Mouse (Mus musculus): ENCODE data around the gene Adamtsl3. TPM values are rescaled to one million over a fixed set of nuclear protein-coding genes. Genes with fewer than 3 reads are reported as not detected.

Gene Adamtsl3
- total RNA-seq, 2 experiments from 2014 or later: 6.0 to 6.4 TPM

GRCm38 (mm10) chr7:82502511-82502910, 167.0 kb downstream of the Adamtsl3 start:
- peak; percentile 13 to 21 for DNase-seq

GRCm38 (mm10) chr7:82504101-82504500, 168.6 kb downstream of the Adamtsl3 start:
- peak; percentile 33 to 73 for DNase-seq

DNA sequence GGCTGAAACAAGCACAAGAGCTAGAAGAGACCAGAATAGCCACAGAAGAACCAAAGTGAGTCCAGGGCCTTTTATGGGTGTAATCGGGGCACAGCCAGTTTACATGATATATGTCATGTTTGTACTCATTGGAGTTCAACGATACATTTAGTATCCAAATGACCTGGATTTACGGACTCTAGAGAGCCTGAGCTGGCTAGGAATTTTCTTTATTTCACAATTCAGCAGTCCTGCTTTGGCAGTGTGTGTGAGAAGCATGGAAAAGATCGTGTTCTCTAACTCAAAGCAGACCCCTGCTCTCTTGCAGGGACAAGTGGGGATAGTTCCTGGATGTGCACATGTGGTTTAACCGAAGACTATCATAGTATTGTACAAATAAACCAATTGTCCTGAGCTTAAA, 195.1 kb downstream of the Adamtsl3 start:
- DNase-seq: peak in 1 of 2 experiments; percentile 18

DNA sequence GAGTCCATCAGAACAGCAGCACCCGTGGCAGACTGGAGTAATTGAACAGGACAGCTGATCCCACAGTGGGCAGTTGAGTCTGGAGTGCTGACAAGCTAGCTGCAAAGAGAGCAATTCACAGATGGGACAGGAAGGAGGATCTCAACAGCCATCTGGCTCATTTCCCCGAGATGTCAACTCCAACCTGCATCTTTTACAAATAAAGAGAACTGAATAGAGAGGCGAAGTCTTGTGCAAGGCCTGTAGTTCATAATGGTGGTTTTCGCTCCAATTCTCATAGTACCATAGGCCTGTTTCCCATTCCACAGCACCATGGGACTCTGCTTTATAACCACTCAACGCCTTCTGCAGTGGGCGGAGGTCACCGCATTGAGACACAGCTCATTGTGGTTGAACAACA, 195.9 kb downstream of the Adamtsl3 start:
- peak; percentile 10 to 20 for DNase-seq

- DNase-seq: no peak
Measured at GRCm38 (mm10) chr7:82533188-82533587, 197.7 kb downstream of the Adamtsl3 start.

- DNase-seq: peak; percentile 18 to 23
Measured at GRCm38 (mm10) chr7:82533747-82534504, 198.4 kb downstream of the Adamtsl3 start.

DNA sequence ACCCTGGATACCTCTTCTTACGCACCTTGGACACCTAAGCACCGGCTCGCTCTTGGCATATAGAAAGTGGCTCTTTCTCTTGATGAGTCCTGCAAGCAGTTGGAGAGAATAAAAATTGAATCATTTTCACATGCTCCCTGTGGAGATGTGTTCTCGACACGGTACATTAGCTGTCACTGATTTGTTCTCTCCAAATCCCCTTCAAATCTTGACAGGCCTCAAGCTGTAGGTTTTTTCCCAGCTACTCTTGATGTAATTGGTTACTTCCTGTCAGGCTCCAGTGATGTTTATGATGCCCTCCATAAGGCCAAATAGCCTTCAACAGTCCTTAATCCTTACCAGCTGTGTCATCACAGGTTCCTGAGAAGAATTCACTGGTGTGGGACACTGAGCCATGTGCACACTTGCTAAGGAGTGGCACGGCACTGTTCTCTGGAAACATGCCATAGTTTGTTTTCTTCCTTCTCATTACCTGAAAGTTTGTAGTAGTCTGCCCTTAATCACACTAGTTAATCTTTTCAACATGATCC, 209.0 kb downstream of the Adamtsl3 start:
- DNase-seq: no peak

DNA sequence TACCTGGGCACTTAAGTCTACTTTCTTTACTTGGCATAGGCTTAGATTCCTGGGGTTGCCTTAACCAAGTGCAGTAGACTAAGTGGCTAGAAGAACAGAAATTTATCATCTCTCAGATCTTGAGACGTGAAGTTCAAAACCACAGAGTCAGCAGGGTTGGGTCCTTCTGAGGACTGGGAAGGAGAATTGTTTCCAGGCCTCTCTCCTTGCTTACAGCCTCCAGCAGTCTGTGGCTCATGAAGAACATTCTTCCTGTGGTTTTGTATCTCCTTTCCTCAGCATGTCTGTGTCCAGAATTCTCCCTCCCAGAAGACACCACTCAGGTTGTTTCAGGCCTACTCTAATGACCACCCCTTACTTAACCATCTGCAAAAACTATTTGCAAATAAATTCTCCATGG, 216.5 kb downstream of the Adamtsl3 start:
- no peak for DNase-seq

DNA sequence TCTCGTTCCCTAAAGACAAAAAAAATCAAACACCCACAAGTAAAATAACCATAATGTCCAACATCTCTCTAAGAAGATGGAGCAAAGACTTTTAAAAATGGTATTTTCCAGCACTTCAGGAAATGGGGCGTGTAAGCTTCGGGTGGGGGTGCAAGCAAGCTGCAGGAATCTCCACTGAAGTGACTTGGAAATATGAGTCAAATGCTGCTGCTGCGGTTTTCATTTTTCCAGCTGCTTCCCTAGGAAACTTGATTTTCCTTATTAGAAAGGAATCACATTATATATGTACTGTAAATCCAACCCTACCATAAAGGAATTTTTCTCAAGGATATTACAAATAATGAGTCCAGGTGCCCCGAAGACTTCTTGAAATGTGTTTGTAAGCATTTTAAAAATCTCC, 220.3 kb downstream of the Adamtsl3 start:
- DNase-seq: no peak

DNA sequence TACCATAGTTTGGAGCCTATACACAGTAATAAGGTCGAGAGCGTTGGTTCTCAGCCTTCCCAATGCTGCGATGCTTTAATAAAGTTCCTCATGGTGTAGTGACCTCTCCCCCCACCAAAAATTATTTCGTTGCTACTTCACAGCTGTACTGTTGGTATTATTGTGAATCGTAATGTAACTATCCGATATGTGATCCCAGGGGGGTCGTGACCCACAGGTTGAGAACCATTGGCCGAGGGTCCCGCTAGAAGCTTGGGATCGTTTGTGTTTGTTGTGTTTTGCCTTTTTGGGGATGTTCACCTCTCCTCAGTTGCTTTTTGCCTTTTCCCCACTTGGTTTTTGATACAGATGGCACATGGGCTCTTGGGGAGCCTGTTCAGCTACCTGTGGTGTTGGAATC, 220.9 kb downstream of the Adamtsl3 start:
- no peak for DNase-seq

DNA sequence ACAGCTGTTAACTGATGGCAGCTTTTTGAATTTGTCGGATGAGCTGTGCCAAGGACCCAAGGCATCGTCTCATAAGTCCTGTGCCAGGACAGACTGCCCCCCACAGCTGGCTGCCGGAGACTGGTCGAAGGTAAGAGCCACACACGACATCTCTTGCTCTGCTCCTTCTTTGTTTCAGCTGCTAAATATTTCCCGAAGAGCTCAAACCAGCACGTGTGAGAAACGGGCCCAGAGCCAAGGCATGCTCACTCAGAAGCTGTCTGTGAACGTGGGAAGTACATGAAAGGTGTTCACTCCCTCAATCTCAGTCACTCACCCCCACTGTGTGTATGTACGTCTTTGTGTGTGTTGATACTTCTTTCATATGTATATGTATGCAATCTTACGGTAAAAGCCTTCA, 221.6 kb downstream of the Adamtsl3 start:
- DNase-seq: no peak

DNA sequence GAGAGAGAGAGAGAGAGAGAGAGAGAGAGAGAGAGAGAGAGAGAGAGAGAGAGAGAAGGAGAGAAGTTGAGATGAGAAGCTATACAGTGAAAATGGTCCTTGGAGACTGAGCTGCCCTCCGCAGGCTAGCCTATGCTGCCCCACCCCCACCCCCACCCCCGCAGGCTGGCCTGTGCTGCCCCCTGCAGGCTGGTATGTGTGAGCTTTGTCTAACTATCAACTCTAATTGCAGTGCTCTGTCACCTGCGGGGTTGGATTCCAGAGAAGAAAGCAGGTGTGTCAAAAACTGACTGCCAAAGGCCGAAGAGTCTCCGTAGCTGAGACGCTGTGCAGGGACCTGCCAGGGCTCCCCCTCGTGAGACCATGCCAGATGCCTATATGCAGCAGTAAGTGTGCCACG, 231.2 kb downstream of the Adamtsl3 start:
- DNase-seq: peak in 1 of 2 experiments; percentile 5

GRCm38 (mm10) chr7:82567811-82568210, 232.3 kb downstream of the Adamtsl3 start:
- DNase-seq: no peak

DNA sequence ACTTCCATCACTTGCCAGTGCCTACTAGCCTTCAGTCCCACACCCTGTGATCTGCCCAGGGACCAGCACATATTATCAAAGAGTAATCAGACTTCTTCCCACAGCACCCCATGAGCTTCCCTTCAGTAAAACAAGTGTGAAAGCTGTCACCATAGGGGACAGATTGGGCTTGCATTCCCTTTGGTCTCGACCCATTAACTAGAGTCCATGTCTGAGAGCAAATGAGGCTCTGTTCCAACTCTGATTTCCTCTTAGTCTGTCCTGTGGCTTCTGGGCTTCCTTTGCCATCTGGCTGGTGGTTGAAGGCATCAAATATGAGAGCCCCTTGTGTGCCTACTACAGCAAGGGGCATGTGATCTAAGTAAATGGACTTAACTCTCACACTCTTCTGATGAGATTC, 237.5 kb downstream of the Adamtsl3 start:
- DNase-seq: no peak

- DNase-seq: no peak
Measured at GRCm38 (mm10) chr7:82580007-82580406, 244.5 kb downstream of the Adamtsl3 start.

- DNase-seq: no peak
Measured at GRCm38 (mm10) chr7:82581802-82582201, 246.3 kb downstream of the Adamtsl3 start.

- no peak for DNase-seq
Measured at GRCm38 (mm10) chr7:82582534-82582933, 247.0 kb downstream of the Adamtsl3 start.

DNA sequence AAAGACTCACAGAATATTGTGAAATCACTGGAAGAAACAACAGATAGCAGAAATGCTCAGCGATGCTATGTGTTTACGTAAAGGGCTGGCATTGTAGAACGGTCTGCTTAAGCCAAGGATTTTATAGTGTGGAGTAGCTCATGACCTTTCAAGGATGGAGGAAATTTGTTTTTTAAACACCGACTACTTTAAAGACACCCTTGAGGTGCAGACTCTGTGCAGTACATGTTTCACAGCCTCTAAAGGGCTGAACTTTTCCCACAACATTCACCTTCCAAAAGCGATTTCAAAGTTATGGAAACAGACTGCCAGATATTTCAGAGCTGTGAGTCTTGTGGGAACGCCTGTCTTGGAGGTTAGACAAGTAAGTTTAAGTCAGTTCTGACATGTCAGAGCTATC, 255.4 kb downstream of the Adamtsl3 start:
- no peak for DNase-seq

DNA sequence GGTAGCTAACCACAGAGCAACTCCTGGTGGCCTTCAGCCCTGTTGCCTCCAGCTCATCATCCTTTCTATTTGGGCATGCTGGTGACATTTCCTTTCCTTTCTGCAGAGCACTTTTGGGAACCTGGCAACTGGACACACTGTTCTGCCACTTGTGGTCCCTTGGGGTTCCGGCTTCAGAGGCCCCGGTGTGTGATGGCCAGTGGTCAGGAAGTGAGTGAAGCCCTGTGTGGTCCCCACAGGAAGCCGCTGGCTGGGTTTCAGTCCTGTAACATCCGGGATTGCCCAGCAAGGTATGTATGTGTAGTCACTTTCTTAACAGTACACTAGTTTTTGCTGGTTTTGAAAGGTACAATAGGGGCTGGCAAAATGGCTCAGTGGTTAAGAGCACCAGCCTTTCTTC, 266.5 kb downstream of the Adamtsl3 start:
- DNase-seq: no peak

DNA sequence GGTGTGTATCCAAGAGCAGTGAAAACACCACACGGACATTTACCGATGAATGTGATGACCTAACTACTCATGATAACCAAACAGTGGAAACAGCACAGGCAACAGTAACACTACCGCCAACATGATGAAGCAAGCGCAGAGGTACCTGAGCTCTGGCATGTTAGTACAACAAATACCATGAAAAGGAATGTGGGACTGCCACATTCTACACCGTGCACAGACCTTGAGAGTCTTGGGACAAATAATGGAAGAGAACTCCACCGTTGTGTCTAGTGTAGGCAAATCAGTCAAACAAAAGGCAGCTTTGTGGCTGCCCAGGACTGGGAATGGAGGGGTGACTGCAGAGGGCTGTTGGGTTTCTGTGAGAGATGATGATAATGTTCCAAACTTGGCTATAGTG, 269.9 kb downstream of the Adamtsl3 start:
- DNase-seq: no peak

DNA sequence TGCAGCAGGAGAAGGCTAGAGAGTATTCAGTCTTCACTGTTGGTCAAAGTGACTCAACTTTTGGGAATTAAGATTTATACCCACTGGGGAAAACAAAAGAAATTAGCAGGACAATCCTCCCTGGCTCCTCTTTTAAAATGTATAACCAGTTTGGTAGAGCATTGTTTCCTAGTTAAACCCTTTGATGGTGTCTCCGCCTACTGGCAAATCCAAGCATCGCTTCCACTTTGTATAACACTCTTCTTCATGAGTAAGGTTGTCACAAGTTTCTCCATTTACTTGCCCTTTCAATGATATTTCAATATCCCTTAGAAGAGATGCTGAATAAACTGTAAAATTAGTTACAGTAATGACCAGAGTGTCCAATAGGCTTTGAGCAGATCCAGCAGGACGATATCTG, 274.1 kb downstream of the Adamtsl3 start:
- DNase-seq: no peak

DNA sequence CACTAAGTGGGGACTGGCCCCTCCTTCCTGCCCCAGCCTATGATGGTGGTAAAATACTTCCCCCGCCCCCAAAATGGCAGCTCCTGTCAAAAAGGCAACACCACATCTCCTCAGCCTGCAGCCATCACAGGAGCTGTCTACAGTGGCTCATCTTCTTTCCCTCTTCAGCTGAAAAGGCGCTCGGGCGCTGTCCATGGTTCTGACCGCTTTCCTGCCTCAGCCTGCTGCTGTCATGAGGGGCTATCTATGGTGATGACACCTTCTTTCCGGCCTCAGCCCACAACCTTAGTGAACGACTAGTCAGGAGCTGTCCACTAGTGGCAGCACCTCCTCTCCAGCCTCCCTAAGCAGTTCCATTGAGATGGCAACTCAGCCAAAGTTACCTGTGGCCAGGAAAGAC, 289.8 kb downstream of the Adamtsl3 start:
- DNase-seq: peak; percentile 6 to 45

- DNase-seq: no peak
Measured at GRCm38 (mm10) chr7:82647183-82647582, 311.7 kb downstream of the Adamtsl3 start.

- DNase-seq: no peak
Measured at GRCm38 (mm10) chr7:82647909-82648308, 312.4 kb downstream of the Adamtsl3 start.

Measured in heart, adult 18-20 months (tissue).